Mouse (Mus musculus): ENCODE data around the gene Meis2. TPM values are rescaled to one million over a fixed set of nuclear protein-coding genes. Genes with fewer than 3 reads are reported as not detected.

Gene Meis2
- 1.1 and 1.6 TPM in 2 replicates for polyA plus RNA-seq (2015; fragmentation: Nextera tagmentation; extraction: Ambion mirVana)

- no peaks in the 10 kb centered on the region for H3K9me3 ChIP-seq (replicated peaks; ENCODE audit: control insufficient read depth, low read length)
- peak within 1 kb of the TSS; percentile 7; the same call in 1 of the 2 replicates for H3K9ac ChIP-seq (ENCODE audit: low read depth, low read length)
- WGBS (ENCODE audit: insufficient replicate concordance): under 1% methylated on average over 25 of the region's 37 CpGs
- H3K4me1 ChIP-seq (ENCODE audit: control insufficient read depth, low read depth, low read length): no peaks in the 10 kb centered on the region
- peak within 1 kb of the TSS; percentile 66 for H3K27ac ChIP-seq (ENCODE audit: low read length)
- H3K27me3 ChIP-seq (ENCODE audit: control insufficient read depth, insufficient read depth, low read depth, low read length): peaks cover 93% of the 10 kb centered on the region
- no peaks in the 10 kb centered on the region for H3K36me3 ChIP-seq (ENCODE audit: control insufficient read depth, insufficient read depth)
- peak; percentile 68 for ATAC-seq (ENCODE audit: low read depth)
- peak within 1 kb of the TSS; percentile 60 for H3K4me3 ChIP-seq (ENCODE audit: low read depth, low read length)
- peak within 1 kb of the TSS; percentile 61 for H3K4me2 ChIP-seq (ENCODE audit: low read depth, low read length)
Observed at GRCm38 (mm10) chr2:116065570-116066005, at the start of gene Meis2. Meis2 (minus strand) TSS chr2:116065839.

- no peak overlapping the region for H3K9ac ChIP-seq (ENCODE audit: low read depth, low read length)
- no peaks in the 10 kb centered on the region for H3K27me3 ChIP-seq (ENCODE audit: control insufficient read depth, insufficient read depth, low read depth, low read length)
- H3K36me3 ChIP-seq (ENCODE audit: control insufficient read depth, insufficient read depth): no peaks in the 10 kb centered on the region
- ATAC-seq (ENCODE audit: low read depth): no peak
- H3K4me2 ChIP-seq (ENCODE audit: low read depth, low read length): no peak overlapping the region
- 47% methylated on average over 4 of the region's 4 CpGs for WGBS (ENCODE audit: insufficient replicate concordance)
- H3K9me3 ChIP-seq (replicated peaks; ENCODE audit: control insufficient read depth, low read length): no peaks in the 10 kb centered on the region
- H3K4me1 ChIP-seq (ENCODE audit: control insufficient read depth, low read depth, low read length): no peaks in the 10 kb centered on the region
- no peak overlapping the region for H3K27ac ChIP-seq (ENCODE audit: low read length)
- H3K4me3 ChIP-seq (ENCODE audit: low read depth, low read length): no peak overlapping the region
Observed at GRCm38 (mm10) chr2:116106194-116106593, 40.6 kb upstream of the Meis2 start.

- Histone ChIP-seq H3K4me3 (ENCODE audit: low read depth, low read length) (no peak overlapping the region), H3K36me3 (ENCODE audit: control insufficient read depth, insufficient read depth) (no peaks in the 10 kb centered on the region), H3K9ac (ENCODE audit: low read depth, low read length) (no peak overlapping the region), H3K4me1 (ENCODE audit: control insufficient read depth, low read depth, low read length) (no peaks in the 10 kb centered on the region), H3K27me3 (ENCODE audit: control insufficient read depth, insufficient read depth, low read depth, low read length) (no peaks in the 10 kb centered on the region), H3K27ac (ENCODE audit: low read length) (no peak overlapping the region), H3K9me3 (replicated peaks; ENCODE audit: control insufficient read depth, low read length) (no peaks in the 10 kb centered on the region), H3K4me2 (ENCODE audit: low read depth, low read length) (no peak overlapping the region)
- ATAC-seq (ENCODE audit: low read depth): no peak
- WGBS (ENCODE audit: insufficient replicate concordance): 61% methylated on average over 3 of the region's 3 CpGs
Observed at GRCm38 (mm10) chr2:116105179-116105578, 39.5 kb upstream of the Meis2 start.

GRCm38 (mm10) chr2:116103411-116103996 lies 37.9 kb upstream of the Meis2 start:
- Histone ChIP-seq H3K27me3 (ENCODE audit: control insufficient read depth, insufficient read depth, low read depth, low read length) (no peaks in the 10 kb centered on the region), H3K4me3 (ENCODE audit: low read depth, low read length) (no peak overlapping the region), H3K9ac (ENCODE audit: low read depth, low read length) (no peak overlapping the region), H3K4me1 (ENCODE audit: control insufficient read depth, low read depth, low read length) (no peaks in the 10 kb centered on the region), H3K9me3 (replicated peaks; ENCODE audit: control insufficient read depth, low read length) (no peaks in the 10 kb centered on the region), H3K4me2 (ENCODE audit: low read depth, low read length) (no peak overlapping the region), H3K36me3 (ENCODE audit: control insufficient read depth, insufficient read depth) (no peaks in the 10 kb centered on the region), H3K27ac (ENCODE audit: low read length) (no peak overlapping the region)
- no peak for ATAC-seq (ENCODE audit: low read depth)
- WGBS (ENCODE audit: insufficient replicate concordance): 50% methylated on average over 5 of the region's 5 CpGs

- Histone ChIP-seq H3K4me2 (ENCODE audit: low read depth, low read length) (no peak overlapping the region), H3K9me3 (replicated peaks; ENCODE audit: control insufficient read depth, low read length) (no peaks in the 10 kb centered on the region), H3K4me1 (ENCODE audit: control insufficient read depth, low read depth, low read length) (no peaks in the 10 kb centered on the region), H3K27ac (ENCODE audit: low read length) (no peak overlapping the region), H3K9ac (ENCODE audit: low read depth, low read length) (no peak overlapping the region), H3K4me3 (ENCODE audit: low read depth, low read length) (no peak overlapping the region), H3K27me3 (ENCODE audit: control insufficient read depth, insufficient read depth, low read depth, low read length) (no peaks in the 10 kb centered on the region), H3K36me3 (ENCODE audit: control insufficient read depth, insufficient read depth) (no peaks in the 10 kb centered on the region)
- no peak for ATAC-seq (ENCODE audit: low read depth)
Observed at GRCm38 (mm10) chr2:116101221-116101620, 35.6 kb upstream of the Meis2 start.

- Histone ChIP-seq H3K4me3 (ENCODE audit: low read depth, low read length) (no peak overlapping the region), H3K9me3 (replicated peaks; ENCODE audit: control insufficient read depth, low read length) (no peaks in the 10 kb centered on the region), H3K27ac (ENCODE audit: low read length) (no peak overlapping the region), H3K27me3 (ENCODE audit: control insufficient read depth, insufficient read depth, low read depth, low read length) (peaks cover 3% of the 10 kb centered on the region), H3K4me2 (ENCODE audit: low read depth, low read length) (no peak overlapping the region), H3K36me3 (ENCODE audit: control insufficient read depth, insufficient read depth) (no peaks in the 10 kb centered on the region), H3K4me1 (ENCODE audit: control insufficient read depth, low read depth, low read length) (no peaks in the 10 kb centered on the region), H3K9ac (ENCODE audit: low read depth, low read length) (no peak overlapping the region)
- 56% methylated on average over 2 of the region's 2 CpGs for WGBS (ENCODE audit: insufficient replicate concordance)
- ATAC-seq (ENCODE audit: low read depth): no peak
Observed at GRCm38 (mm10) chr2:116080961-116081360, 15.3 kb upstream of the Meis2 start.

GRCm38 (mm10) chr2:116078841-116079240 lies 13.2 kb upstream of the Meis2 start:
- H3K36me3 ChIP-seq (ENCODE audit: control insufficient read depth, insufficient read depth): no peaks in the 10 kb centered on the region
- H3K4me3 ChIP-seq (ENCODE audit: low read depth, low read length): no peak overlapping the region
- 40% methylated on average over 2 of the region's 2 CpGs for WGBS (ENCODE audit: insufficient replicate concordance)
- H3K27me3 ChIP-seq (ENCODE audit: control insufficient read depth, insufficient read depth, low read depth, low read length): peaks cover 18% of the 10 kb centered on the region
- no peak overlapping the region for H3K4me2 ChIP-seq (ENCODE audit: low read depth, low read length)
- H3K9me3 ChIP-seq (replicated peaks; ENCODE audit: control insufficient read depth, low read length): no peaks in the 10 kb centered on the region
- H3K9ac ChIP-seq (ENCODE audit: low read depth, low read length): no peak overlapping the region
- H3K4me1 ChIP-seq (ENCODE audit: control insufficient read depth, low read depth, low read length): no peaks in the 10 kb centered on the region
- no peak for ATAC-seq (ENCODE audit: low read depth)
- no peak overlapping the region for H3K27ac ChIP-seq (ENCODE audit: low read length)

- peaks cover 24% of the 10 kb centered on the region for H3K27me3 ChIP-seq (ENCODE audit: control insufficient read depth, insufficient read depth, low read depth, low read length)
- no peak for ATAC-seq (ENCODE audit: low read depth)
- no peaks in the 10 kb centered on the region for H3K4me1 ChIP-seq (ENCODE audit: control insufficient read depth, low read depth, low read length)
- no peak overlapping the region for H3K9ac ChIP-seq (ENCODE audit: low read depth, low read length)
- no peaks in the 10 kb centered on the region for H3K36me3 ChIP-seq (ENCODE audit: control insufficient read depth, insufficient read depth)
- H3K27ac ChIP-seq (ENCODE audit: low read length): no peak overlapping the region
- H3K9me3 ChIP-seq (replicated peaks; ENCODE audit: control insufficient read depth, low read length): no peaks in the 10 kb centered on the region
- WGBS (ENCODE audit: insufficient replicate concordance): 36% methylated on average over 3 of the region's 3 CpGs
- no peak overlapping the region for H3K4me2 ChIP-seq (ENCODE audit: low read depth, low read length)
- H3K4me3 ChIP-seq (ENCODE audit: low read depth, low read length): no peak overlapping the region
Observed at GRCm38 (mm10) chr2:116077716-116078115, 12.1 kb upstream of the Meis2 start.

GRCm38 (mm10) chr2:116076752-116077480 lies 11.3 kb upstream of the Meis2 start:
- Histone ChIP-seq H3K9ac (ENCODE audit: low read depth, low read length) (no peak overlapping the region), H3K4me1 (ENCODE audit: control insufficient read depth, low read depth, low read length) (no peaks in the 10 kb centered on the region), H3K27me3 (ENCODE audit: control insufficient read depth, insufficient read depth, low read depth, low read length) (peaks cover 32% of the 10 kb centered on the region), H3K36me3 (ENCODE audit: control insufficient read depth, insufficient read depth) (no peaks in the 10 kb centered on the region), H3K4me3 (ENCODE audit: low read depth, low read length) (no peak overlapping the region), H3K27ac (ENCODE audit: low read length) (no peak overlapping the region), H3K4me2 (ENCODE audit: low read depth, low read length) (no peak overlapping the region), H3K9me3 (replicated peaks; ENCODE audit: control insufficient read depth, low read length) (no peaks in the 10 kb centered on the region)
- ATAC-seq (ENCODE audit: low read depth): no peak

All from liver, embryonic 16.5 days (tissue).